Comparison of ENCODE assay signal across 19 mouse cellular contexts in genomic region chr3:148564716-148565115, GRCm38 (mm10).
DNase-seq lines count a peak whose midpoint lies in the region; ATAC-seq lines count a peak whose summit lies in the region.
"Had no signal": no experiment of that assay in that cellular context is flagged by ENCODE, and none has a peak within 500 bp of the region (broad histone marks: within the 10 kb centered on the region; RNA-seq: fewer than 3 reads in every experiment).

No protein-coding gene starts in this region.

- no peak overlapping the region for H3K4me3 ChIP-seq in heart, embryonic 12.5 days
- no peak overlapping the region for H3K4me3 ChIP-seq in midbrain, embryonic 11.5 days (ENCODE audit: low read depth, low read length)
- H3K4me3 ChIP-seq in midbrain, embryonic 13.5 days (replicated peaks), result no peak overlapping the region

- no peaks in the 10 kb centered on the region for H3K36me3 ChIP-seq in heart, embryonic 12.5 days
- H3K36me3 ChIP-seq in midbrain, embryonic 11.5 days (ENCODE audit: control insufficient read depth, insufficient read depth, low read length), result no peaks in the 10 kb centered on the region
- no peaks in the 10 kb centered on the region for H3K36me3 ChIP-seq in midbrain, embryonic 13.5 days
- H3K36me3 ChIP-seq: G1E had no signal

- H3K9me3 ChIP-seq in heart, embryonic 12.5 days (replicated peaks), result no peaks in the 10 kb centered on the region
- H3K9me3 ChIP-seq in midbrain, embryonic 11.5 days (ENCODE audit: control insufficient read depth, low read length), result no peaks in the 10 kb centered on the region
- no peaks in the 10 kb centered on the region for H3K9me3 ChIP-seq in midbrain, embryonic 13.5 days

- no peak for ATAC-seq in heart, embryonic 12.5 days (ENCODE audit: insufficient number of reproducible peaks, low FRiP score)
- no peak for ATAC-seq in midbrain, embryonic 11.5 days (ENCODE audit: low FRiP score)
- no peak for ATAC-seq in midbrain, embryonic 13.5 days
- ATAC-seq: activated CD4-positive, CD25-positive, alpha-beta regulatory T cell, adult 4 months; CD4-positive, CD25-positive, alpha-beta regulatory T cell, adult 4 months; Patski had no signal

- no peak overlapping the region for H3K27ac ChIP-seq in heart, embryonic 12.5 days (ENCODE audit: poor library complexity, severe bottlenecking)
- no peak overlapping the region for H3K27ac ChIP-seq in midbrain, embryonic 11.5 days (ENCODE audit: low read depth, low read length)
- H3K27ac ChIP-seq in midbrain, embryonic 13.5 days, result no peak overlapping the region

- H3K4me2 ChIP-seq in heart, embryonic 12.5 days, result no peak overlapping the region
- H3K4me2 ChIP-seq in midbrain, embryonic 11.5 days, result no peak overlapping the region
- no peak overlapping the region for H3K4me2 ChIP-seq in midbrain, embryonic 13.5 days (replicated peaks)

- no peak overlapping the region for H3K9ac ChIP-seq in heart, embryonic 12.5 days
- H3K9ac ChIP-seq in midbrain, embryonic 11.5 days (ENCODE audit: low read length), result no peak overlapping the region
- H3K9ac ChIP-seq in midbrain, embryonic 13.5 days (replicated peaks), result no peak overlapping the region

- H3K4me1 ChIP-seq in heart, embryonic 12.5 days (replicated peaks), result no peaks in the 10 kb centered on the region
- H3K4me1 ChIP-seq in midbrain, embryonic 11.5 days (ENCODE audit: control insufficient read depth, insufficient read depth, low read length), result no peaks in the 10 kb centered on the region
- H3K4me1 ChIP-seq in midbrain, embryonic 13.5 days (replicated peaks), result no peaks in the 10 kb centered on the region

- H3K27me3 ChIP-seq in heart, embryonic 12.5 days (replicated peaks), result no peaks in the 10 kb centered on the region
- no peaks in the 10 kb centered on the region for H3K27me3 ChIP-seq in midbrain, embryonic 11.5 days (ENCODE audit: control insufficient read depth, insufficient read depth, low read length)
- no peaks in the 10 kb centered on the region for H3K27me3 ChIP-seq in midbrain, embryonic 13.5 days
- H3K27me3 ChIP-seq: CH12.LX, Patski had no signal

- 66% methylated on average over 4 of the region's 4 CpGs for whole genome bisulfite sequencing in heart, embryonic 12.5 days
- WGBS in midbrain, embryonic 11.5 days, result 79% methylated on average over 4 of the region's 4 CpGs
- WGBS in midbrain, embryonic 13.5 days, result 86% methylated on average over 4 of the region's 4 CpGs

- peak; percentile 79 for DNase-seq in heart, adult 11 months
- DNase-seq in midbrain, embryonic 11.5 days (ENCODE audit: low spot score, missing footprints), result peak; percentile 51
- DNase-seq: adrenal gland, adult 2 months; adrenal gland, adult 8-10 months; adrenal gland, postnatal 10 days; adrenal gland, postnatal 14 days; adrenal gland, postnatal 25 days; adrenal gland, postnatal 36 days; B cell, adult 2 months; cerebellum, adult 11 months; cerebellum, adult 11-12 months; cerebellum, adult 18-20 months had no signal
